Mouse (Mus musculus) spleen, embryonic (tissue): Measurements from ENCODE around the gene Atf7.

Experiments used
- CTCF ChIA-PET: fragments of 350-600 bp; sonication (Branson Sonifier 250); formaldehyde crosslinking; loops from one replicate; lab custom pipeline; 2022; lab: Charles Lee

Atf7 gene

DNA sequence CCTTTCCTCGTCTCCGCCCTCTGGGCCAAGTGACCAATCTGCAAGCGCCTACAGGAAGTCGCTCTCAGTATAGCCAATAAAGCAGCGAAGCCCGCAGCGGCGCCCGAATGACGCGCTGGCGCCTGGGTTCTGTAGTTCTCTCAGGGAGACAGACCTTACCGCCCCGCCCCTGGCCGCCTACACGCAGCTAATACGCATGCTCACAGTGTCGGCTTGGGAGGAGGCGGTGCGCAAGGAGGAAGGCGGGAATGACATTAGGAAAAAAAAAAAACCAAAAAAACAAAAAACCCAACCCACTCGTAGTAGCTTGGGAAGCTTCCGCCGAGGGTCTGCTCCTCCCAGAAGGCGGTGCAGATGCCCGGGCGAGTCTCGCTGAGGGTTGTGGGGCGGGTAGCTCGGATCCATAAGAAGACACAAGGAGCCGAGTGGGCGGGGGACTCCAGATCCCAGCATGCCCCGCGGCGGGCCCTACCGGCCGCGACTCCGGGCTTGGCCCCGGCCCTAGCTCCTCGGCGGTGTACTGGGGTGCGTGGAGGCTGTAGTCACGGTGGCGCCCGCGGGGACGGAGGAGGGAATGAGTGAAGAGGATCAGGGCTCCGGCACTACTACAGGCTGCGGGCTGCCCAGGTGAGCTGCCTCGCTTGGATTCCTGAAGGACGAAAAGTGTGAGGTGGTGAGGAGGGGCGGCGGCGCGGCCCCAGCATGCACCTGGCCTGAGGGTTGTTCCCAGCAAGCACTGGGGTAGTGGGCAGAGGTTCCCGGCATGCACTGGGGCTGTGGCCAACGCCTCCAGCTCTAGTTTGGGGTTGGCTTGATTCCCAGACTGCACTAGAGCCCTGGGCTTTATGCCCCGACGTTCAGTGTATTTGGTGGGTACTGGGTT is 107.0 kb downstream of the Atf7 start, which contains the start of gene Tarbp2:
TSS of gene Tarbp2 (plus strand) at position 217 of the 883 bp plus-strand sequence.
- CTCF ChIA-PET = no interaction called here

DNA sequence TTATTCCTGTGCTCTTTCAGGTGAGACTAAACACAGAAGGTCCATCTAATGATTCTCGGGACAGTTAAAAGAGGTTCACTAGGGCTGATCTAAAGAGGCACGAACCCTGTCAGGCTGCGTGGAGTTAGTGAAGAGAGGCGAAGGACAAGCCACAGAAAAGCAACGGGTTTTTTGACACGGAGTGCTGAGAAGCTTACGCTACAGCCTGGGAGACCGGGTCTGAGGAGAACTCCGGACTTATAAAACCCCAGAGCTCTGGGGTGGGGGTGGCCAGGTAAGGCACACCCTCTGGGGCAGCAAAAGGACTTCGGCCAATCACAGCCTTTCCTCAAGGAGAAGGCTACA is 107.7 kb downstream of the Atf7 start:
- CTCF ChIA-PET = no interaction called here

DNA sequence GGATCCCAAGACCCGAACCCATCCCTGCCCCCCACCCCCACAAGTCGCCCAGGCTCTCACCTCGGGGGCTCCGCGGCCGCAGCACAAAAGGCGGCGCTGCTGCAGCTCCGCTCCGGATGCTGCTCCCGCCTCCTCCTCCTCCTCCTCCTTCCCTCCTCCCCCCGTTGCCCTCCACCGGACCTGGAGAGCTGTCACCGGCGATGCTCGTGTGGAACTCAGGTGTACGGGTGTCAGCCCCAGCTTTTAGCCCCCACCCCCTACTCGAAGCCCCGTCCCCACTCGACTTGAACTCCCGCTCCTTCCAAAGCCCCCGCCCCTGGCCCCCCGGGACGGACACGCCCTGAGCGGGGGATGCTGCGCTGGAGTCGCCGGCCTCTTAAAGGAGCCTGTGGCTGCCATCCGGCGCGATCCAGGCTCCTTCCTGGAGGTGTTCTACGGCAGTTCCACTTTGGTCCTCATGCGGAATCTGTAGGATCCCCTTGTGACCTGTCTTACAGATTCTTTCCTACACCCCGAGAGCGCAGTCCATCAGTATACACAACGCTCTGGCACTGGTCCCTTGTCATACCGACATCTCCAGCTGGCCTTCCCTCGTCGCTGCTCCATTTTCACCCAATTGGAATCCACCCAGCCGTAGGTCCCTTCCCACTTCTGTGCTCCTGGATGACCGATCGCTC is 108.4 kb downstream of the Atf7 start, which contains the start of gene Map3k12:
TSS of gene Map3k12 (minus strand) at position 337 of the 677 bp plus-strand sequence.
- CTCF ChIA-PET = interaction anchor here (0.6 to 1.2 kb wide), 4 partner anchors 10 to 117 kb away, joined by 3 to 13 read pairs (median 4); no protein-coding TSS in a partner anchor

DNA sequence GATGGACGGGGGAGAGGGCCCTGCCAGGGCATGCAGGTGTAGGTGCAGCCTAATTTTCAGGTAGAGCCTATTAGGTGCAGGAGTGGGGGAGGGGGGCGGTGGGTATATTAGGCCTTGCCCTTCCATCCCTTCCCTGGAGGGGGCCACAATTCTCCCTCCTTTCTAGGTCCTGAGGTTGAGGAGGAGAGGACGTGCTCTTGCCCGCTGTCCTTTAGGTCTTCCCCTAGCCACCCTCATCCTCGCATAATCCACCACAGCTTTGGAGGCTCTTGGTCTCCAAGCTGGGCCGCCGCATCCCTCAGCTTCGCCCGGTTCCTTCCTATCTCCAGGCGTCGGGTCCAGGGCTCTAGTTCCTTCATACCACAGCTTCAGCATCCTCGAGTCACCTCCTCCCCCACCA is 109.0 kb downstream of the Atf7 start:
- CTCF ChIA-PET = interaction anchor here (0.6 to 1.2 kb wide), 4 partner anchors 10 to 117 kb away, joined by 3 to 13 read pairs (median 8); no protein-coding TSS in a partner anchor

DNA sequence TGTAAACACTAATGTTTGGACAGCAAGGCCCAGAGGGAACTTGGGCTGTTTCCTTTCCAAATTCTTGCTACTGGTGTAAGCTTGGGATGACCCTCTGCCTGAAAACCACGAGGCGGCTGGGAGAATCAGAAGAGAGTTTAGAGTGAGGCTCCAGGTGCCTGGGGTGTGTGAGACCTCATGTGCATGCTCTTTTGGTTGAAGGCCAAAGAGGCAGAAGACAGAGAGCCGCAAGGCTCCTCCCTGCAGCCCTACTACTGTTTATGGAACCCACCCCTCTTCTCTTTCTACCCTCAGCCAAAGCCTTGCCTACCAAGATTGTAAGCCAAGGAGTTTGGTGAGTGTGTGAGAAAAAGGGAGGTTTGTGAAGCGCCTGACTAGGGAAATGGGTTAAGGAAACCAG is 109.5 kb downstream of the Atf7 start:
- CTCF ChIA-PET = interaction anchor here (0.6 to 1.2 kb wide), 3 partner anchors 9 to 37 kb away, joined by 6 to 13 read pairs (median 11); no protein-coding TSS in a partner anchor

DNA sequence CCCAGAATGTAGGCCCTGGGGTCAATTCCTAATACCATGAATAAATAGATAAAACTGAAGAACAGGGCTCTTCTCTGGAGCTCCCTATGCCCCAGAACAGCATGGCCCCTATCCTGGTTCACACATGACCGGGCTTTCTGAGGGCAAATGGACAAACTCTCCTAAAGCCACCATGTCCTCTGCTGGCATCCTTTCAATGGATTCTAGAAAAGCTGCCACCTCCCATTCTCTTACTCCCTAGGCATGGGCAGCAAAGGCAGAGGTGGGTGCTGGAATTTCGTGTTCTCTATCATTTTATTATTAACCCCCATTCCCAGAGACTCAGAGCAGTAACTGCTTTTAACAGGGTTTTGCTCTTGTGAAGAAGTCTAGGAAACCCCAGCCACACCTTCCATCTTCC is 110.0 kb downstream of the Atf7 start:
- CTCF ChIA-PET = no interaction called here

DNA sequence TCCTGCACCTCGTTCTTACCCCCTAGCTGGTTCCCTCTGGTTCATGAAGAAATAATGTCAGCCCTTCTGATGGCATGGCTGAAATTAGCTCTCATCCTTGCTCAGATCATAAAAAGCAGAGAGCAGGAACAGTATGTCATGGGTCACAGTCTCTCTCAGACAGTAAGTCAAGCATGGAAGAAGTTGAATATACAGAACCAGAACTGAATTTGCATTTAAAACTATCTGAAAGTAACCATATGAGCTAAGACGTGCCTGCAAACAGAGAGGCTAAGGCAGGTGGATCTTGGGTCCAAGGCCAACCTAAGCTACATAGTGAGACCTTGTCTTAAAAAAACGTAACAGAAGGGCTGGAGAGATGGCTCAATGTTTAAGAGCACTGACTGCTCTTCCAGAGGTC is 112.3 kb downstream of the Atf7 start:
- CTCF ChIA-PET = interaction anchor here (0.5 to 0.7 kb wide), 2 partner anchors 38 to 132 kb away, joined by 3 to 11 read pairs; no protein-coding TSS in a partner anchor

DNA sequence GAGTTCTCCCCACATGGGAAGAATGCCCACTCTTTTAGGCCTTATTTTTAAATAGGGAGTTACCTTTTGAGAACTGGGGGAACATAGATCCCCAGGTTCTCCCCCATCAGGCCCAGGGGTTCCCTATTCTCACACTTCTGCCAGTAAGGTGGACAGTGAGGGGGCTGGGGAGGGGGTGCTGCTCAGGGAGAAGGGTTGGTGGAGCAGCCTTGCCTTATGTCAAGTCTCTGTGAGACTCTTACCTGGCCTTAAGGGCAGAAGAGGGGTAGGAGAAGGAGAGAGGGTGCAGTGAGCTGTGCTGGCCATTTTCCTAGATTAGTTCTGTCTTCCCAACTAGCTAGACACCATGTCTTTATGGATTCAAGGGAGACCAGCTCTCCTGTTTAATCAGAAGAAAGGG is 112.8 kb downstream of the Atf7 start:
- CTCF ChIA-PET = no interaction called here

DNA sequence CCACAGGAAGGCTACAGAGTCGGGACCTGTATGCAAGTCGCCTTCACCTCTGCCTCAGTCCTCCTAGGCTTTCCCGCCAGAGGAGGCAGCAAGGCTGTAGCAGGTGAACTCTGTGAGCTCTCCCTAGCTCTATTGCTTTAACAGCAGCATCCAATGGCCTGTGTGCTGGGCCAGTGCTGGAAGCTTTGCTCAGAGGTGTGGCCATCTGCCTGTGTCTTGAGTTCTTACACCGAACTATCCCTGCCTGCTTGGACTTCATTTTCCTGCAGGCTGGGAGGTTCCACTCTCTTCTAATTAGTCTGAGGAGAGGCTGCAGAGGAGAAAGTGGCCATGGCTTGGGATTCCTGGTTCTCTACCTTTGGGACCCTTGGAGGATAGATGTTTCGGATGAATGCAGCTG is 113.3 kb downstream of the Atf7 start:
- CTCF ChIA-PET = no interaction called here

DNA sequence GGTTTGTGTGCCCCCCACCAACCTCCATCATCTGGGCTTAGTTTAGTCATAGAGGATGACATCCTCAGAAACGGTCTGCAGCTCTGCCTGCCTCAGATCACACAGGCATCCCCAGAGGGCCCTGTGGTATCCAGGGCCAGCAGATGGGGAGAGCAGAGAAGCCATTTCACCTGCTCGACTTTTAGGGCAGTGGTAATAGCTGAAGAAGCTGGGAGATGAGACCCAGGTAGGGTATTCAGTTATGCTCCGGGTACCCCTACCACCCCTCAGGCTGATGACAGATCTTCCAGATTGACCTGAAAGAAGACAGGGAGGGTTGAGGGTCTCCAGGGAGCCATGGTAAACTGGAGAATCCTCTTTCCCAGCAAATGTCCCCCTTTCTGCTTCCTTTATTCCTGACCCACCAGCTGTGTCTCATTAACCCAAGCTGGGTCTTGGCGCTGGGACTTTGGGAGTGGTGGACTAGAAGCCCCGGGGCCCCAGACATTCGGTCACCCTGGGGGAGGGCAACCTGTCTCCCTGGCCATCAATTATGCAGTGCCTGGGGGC is 113.9 kb downstream of the Atf7 start:
- CTCF ChIA-PET = no interaction called here

DNA sequence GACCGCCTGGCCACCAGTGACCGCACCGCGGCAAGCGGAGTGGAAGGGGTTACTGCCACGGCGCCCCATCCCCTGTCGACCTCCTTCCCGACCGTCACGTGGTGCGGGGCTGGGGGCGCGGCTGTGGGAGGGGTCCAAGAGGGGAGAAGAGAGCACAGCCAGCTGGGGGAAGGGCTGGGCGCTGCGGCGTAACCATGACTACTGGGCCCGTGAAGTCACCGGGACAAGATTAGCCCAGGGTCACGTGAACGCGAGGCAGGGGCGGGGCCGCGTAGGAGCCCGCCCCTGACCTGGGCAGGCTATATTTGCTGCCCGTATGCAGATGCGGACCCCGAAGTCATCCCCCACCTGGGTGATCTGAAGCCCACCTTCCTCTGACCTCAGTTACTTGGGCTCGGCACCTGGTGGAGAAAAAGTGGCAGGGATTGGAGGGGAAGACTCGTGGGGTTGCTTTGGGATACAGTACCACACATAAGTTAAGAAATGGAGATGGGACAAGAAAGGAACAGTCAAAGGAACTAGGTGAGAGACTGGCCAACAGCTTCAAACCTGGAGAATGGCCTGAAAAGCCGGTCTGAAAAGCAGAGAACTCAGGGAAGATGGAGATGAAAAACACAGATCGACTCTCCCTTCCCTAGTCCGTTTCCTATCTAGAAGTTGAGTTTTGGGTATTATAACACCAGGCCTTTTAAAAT is 114.5 kb downstream of the Atf7 start:
- CTCF ChIA-PET = no interaction called here

DNA sequence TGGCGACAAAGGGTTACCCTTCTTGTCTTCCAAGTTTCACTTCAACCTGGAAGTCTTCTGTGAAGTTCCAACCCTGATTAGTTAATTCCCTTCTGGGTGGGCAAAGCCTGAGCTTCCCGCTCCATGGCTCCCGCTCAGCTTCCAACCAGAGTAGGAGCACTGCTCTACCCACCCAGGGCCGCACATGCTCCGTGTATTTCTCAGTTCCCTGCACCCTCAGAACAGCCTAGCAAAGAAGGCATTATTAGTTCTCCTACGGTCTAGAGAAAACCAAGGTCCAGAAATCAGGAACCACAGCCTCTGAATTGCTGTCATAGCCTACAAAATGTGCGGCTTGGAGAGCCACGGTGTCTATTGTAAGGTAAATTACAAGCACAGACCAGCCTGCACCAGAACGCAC is 115.2 kb downstream of the Atf7 start:
- CTCF ChIA-PET = no interaction called here

DNA sequence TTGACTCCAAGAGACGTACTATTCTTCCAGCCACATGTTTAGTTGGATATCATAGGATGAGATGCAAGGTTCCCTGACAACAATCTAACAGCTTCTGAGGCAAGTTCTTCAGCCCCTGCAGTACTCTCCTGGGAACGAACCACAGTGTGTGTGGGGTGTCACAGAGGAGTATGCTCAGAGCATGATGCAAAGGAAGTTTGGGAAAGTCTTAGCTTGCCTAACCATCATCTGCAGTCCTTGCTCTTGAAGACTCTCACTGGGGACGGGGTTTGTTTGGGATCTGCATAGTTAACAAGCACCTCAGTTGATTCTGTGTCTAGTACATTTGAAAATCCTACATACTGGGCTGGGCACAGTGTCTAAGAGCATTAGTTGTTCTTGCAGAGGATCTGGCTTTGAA is 116.9 kb downstream of the Atf7 start:
- CTCF ChIA-PET = no interaction called here

DNA sequence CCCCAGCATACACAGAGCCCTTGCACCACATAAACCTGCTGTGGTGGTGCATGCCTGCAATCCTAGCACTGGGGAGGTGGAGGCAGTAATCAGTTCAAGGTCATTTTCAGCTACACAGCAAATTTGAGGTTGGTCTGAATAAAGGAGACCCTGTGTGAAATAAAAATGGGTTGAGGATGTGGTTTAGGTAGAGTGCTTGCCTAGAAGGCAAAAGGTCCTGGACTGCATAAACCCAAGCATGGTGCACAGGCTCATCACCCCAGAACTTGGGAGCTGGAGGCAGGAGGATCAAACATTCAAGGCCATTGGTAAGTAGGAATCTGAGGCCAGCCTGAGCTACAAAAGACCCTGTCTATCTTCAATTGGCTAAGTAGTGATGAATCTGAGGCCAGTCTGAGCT is 117.7 kb downstream of the Atf7 start:
- CTCF ChIA-PET = no interaction called here

DNA sequence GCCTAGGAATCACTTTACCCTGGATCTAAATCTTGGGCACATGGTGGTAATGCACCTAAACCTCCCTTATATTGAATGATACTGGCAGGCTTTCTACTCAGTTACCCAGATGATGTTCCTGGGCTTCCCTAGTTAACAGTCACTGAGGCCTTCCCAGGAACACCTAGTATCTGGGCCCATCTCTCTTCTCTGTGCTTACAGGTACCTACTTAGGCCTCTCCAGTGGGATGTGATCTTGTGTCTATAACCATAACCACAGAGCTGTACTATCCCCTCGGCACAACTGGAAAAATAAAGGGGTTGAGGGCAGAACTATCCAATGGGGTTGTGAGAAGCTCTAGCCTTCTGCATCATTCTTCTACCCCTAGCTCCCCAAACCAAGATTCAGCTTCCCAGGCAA is 118.4 kb downstream of the Atf7 start:
- CTCF ChIA-PET = interaction anchor here (0.5 to 0.6 kb wide), 2 partner anchors 9 to 911 kb away, joined by 4 to 13 read pairs; no protein-coding TSS in a partner anchor

DNA sequence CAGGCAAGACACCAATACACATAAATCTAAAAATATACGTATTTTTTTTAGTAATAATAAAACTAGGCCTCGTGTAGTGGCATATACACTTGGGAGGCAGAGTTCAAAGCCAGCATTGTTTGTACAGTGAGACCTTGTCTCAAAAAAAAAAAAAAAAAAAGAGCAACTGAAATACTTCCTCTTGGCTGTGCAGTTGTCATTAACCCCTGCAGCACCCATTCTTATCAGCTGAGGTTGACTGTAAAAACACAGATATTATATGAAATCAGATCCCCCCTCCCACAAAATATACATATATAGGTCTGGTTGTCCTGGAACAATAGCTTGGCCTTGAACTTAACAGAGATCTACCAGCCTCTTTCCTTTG is 118.8 kb downstream of the Atf7 start:
- CTCF ChIA-PET = interaction anchor here (0.5 to 0.6 kb wide), 2 partner anchors 10 to 912 kb away, joined by 4 to 13 read pairs; no protein-coding TSS in a partner anchor

DNA sequence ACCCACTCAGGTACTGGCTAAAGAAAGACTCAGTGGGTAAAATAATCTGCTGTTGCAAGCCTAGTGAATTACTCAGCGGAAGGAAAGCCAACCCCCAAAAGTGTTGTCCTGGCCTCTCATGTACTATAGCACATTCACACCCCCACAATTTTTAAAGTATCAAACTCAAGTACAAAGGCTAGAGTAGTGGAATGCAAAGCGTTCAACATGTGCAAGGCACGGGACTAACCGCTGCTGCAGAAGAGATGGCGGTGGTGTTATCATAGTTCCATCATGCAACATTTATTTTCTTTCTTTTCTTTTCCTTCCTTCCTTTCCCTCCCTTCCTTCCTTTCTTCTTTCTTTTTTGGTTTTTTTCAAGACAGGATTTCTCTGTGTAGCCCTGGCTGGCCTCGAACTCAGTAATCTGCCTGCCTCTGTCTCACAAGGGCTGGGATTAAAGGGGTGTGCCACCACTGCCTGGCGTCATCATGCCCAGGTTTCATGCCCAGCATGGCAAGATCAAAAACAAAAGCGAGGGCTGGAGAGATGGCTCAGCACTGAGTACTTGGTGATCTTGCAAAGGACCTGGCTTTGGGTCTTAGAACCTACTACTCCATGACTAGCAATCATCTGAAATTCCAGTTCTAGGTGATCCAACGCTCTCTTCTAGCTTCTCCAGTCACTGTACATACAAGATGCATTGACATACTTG is 119.3 kb downstream of the Atf7 start:
- CTCF ChIA-PET = no interaction called here

DNA sequence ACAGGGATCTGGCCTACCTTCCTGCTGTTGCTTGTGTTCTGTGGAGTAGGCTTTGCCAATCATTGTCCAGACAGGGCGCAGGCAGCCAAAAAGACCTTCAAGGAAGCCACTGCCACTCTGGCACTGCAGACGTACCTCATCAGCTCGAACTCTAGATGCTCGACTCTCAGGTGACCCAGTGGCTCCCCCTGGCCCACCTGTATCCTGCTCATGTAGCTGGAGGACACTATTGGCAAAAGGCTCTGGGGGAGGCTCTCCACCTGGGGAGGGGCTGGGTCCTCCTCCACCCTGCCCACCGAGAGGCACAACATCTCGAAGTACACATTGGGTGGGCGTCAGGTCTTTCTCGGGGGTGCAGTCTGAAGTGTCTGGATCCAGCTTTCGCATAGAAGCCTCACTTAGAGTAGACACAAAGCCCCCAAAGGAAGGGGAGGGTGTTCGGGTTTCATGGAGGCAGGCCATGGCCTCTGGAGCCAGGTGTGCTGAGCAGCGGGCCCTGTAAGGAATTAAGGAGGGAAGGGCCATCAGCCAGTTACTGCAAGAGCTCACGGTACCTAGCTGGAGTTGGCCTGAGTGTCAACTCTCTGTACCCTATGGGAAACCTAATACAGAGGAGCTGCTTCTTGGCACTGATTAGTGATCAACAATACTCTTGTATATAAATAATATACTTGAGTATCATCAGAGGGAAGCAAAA is 120.0 kb downstream of the Atf7 start:
- CTCF ChIA-PET = no interaction called here

DNA sequence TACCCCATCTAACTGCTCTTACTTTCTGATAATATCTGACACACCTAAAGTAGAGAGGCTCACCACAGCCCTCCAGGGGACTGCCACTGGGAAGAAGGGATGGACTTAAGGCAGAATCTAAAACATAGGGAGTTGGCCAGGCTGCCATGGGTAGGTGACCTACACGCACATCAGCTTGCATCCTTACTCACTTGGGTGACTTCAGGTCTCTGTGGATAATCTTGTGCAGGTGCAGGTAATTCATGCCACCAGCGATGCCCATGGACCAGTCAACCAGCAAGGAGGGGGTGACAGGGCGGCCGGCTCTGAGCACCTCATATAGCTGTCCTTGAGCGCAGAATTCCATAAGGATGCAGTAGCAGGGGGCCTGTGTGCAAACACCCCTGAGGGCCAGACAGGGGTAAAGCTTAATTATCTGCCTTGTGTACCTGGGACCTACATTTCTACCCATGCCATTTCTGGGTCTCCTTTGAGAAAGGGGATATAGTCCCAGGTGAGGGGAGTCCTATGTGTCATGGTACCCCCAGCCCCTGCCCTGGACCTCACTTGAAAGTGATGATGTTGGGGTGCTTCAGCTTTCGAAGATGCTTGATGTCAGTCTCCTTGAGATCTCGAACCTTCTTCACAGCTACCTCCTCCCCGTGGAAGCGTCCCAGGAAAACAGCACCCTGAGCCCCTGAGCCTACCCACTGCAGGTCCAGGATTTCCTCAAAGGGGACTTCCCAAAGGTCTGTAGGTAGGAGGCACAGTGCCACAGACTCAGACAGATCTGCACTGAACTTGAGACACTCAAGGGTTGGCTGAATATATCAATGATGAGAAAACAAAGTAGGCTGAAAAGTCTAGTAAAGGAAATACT is 121.1 kb downstream of the Atf7 start:
- CTCF ChIA-PET = interaction anchor here (0.5 kb wide), 1 partner anchor 46 kb away, joined by 4 read pairs; no protein-coding TSS in a partner anchor
